8 mouse cellular contexts compared by ENCODE assay signal in genomic region chr11:84069034-84069370, GRCm38 (mm10). TPM values are rescaled to one million over a fixed set of nuclear protein-coding genes. Genes with fewer than 3 reads are reported as not detected.
DNase-seq lines count a peak whose midpoint lies in the region; ATAC-seq and TF ChIP-seq lines count a peak whose summit lies in the region.

Gene Dusp14, minus strand, starts transcription at chr11:84069261.

- peak within 1 kb of the TSS; percentile 82 for H3K27ac ChIP-seq in heart, embryonic 10.5 days
- no peak within 1 kb of the TSS for H3K27ac ChIP-seq in hindbrain, embryonic 14.5 days
- H3K27ac ChIP-seq in small intestine, adult 2 months (ENCODE audit: insufficient read depth, low read depth, low read length), result no peak within 1 kb of the TSS

- intact Hi-C loops in left cerebral cortex, postnatal 36 days (cut with DNase I), result loop anchor here (5.0 kb wide), 1 partner anchor 102 kb away; no protein-coding TSS in a partner anchor

- H3K27me3 ChIP-seq in heart, embryonic 10.5 days (ENCODE audit: insufficient read depth, poor library complexity, severe bottlenecking), result peaks cover 46% of the 10 kb centered on the region
- H3K27me3 ChIP-seq in hindbrain, embryonic 14.5 days (ENCODE audit: control insufficient read depth, insufficient read depth, low read length), result peaks cover 32% of the 10 kb centered on the region
- H3K27me3 ChIP-seq in small intestine, adult 2 months (ENCODE audit: control insufficient read depth, insufficient read depth, low read length), result peaks cover 15% of the 10 kb centered on the region

- H3K4me2 ChIP-seq in hindbrain, embryonic 14.5 days (replicated peaks), result peak within 1 kb of the TSS; percentile 85

- no peaks in the 10 kb centered on the region for H3K36me3 ChIP-seq in heart, embryonic 10.5 days
- H3K36me3 ChIP-seq in hindbrain, embryonic 14.5 days (replicated peaks; ENCODE audit: control insufficient read depth, insufficient read depth), result no peaks in the 10 kb centered on the region
- no peaks in the 10 kb centered on the region for H3K36me3 ChIP-seq in small intestine, adult 2 months (ENCODE audit: control insufficient read depth, insufficient read depth, low read length)

- H3K9ac ChIP-seq in hindbrain, embryonic 14.5 days, result peak within 1 kb of the TSS; percentile 62

- ATAC-seq in hindbrain, embryonic 14.5 days (ENCODE audit: low FRiP score), result no peak
- ATAC-seq in megakaryocyte progenitor cell, adult 5-6 weeks (replicated peaks; ENCODE audit: poor library complexity), result no peak

- H3K4me3 ChIP-seq in heart, embryonic 10.5 days, result peak within 1 kb of the TSS; percentile 79
- peak within 1 kb of the TSS; percentile 63 for H3K4me3 ChIP-seq in hindbrain, embryonic 14.5 days (replicated peaks; ENCODE audit: low read length)
- H3K4me3 ChIP-seq in small intestine, adult 2 months (ENCODE audit: low read depth, low read length), result peak within 1 kb of the TSS; percentile 91

- TF ChIP-seq POLR2A in small intestine, adult 2 months (IDR thresholded peaks at IDR 0.05; ENCODE audit: low read depth, low read length), result no peak

- WGBS in heart, embryonic 10.5 days, result 6% methylated on average over 11 of the region's 11 CpGs
- 14% methylated on average over 11 of the region's 11 CpGs for WGBS in hindbrain, embryonic 14.5 days
- 35% methylated on average over 11 of the region's 11 CpGs for WGBS in small intestine, adult 2 months

- no peak for DNase-seq in heart, embryonic 10.5 days (ENCODE audit: low spot score)
- no peak for DNase-seq in heart, adult 18-20 months
- DNase-seq in 3T3-L1 (ENCODE audit: low read depth, low spot score), result peak; percentile 66
- DNase-seq in adrenal gland, postnatal 36 days, result peak; percentile 36 to 44
- no peak for DNase-seq in hindbrain, embryonic 14.5 days (ENCODE audit: low spot score)
- DNase-seq in left cerebral cortex, postnatal 36 days (ENCODE audit: low spot score in 2 of 2), result peak in 1 of 2 experiments; percentile 65

- peaks cover 40% of the 10 kb centered on the region for H3K4me1 ChIP-seq in heart, embryonic 10.5 days
- peaks cover 10% of the 10 kb centered on the region; the same call in 1 of the 2 replicates for H3K4me1 ChIP-seq in hindbrain, embryonic 14.5 days (replicated peaks; ENCODE audit: control insufficient read depth, insufficient read depth, low read length)
- no peaks in the 10 kb centered on the region for H3K4me1 ChIP-seq in small intestine, adult 2 months (ENCODE audit: control insufficient read depth, insufficient read depth, insufficient read length, low read length)

- no peaks in the 10 kb centered on the region for H3K9me3 ChIP-seq in heart, embryonic 10.5 days
- no peaks in the 10 kb centered on the region for H3K9me3 ChIP-seq in hindbrain, embryonic 14.5 days (ENCODE audit: control insufficient read depth, low read length)

- TF ChIP-seq CTCF in small intestine, adult 2 months (IDR thresholded peaks at IDR 0.05; ENCODE audit: extremely low read depth, insufficient read length, insufficient replicate concordance, low read depth, low read length), result no peak

RNA-seq across cellular contexts. Expression of gene Dusp14, which starts in this region (rescaled TPM):
- 6.0 and 6.9 TPM in 2 replicates for polyA plus RNA-seq in heart, embryonic 10.5 days (2016; fragmentation: Nextera tagmentation; extraction: Ambion mirVana)
- under 1 TPM in 1 of 2 experiments, not detected in 1; 0.44 TPM for total RNA-seq in heart, adult 18-20 months (2021)
- 10 to 100 TPM in 1 of 2 experiments, 1 to 10 TPM in 1; 6.0 to 14.0 TPM for total RNA-seq in adrenal gland, postnatal 36 days (2021)
- polyA plus RNA-seq in hindbrain, embryonic 14.5 days (2014; fragmentation: Nextera tagmentation; extraction: Ambion mirVana), result 11.3 and 13.7 TPM in 2 replicates
- 10 to 100 TPM; 77.9 to 79.3 TPM for total RNA-seq in left cerebral cortex, postnatal 36 days (2021)
- 3.3 and 10.3 TPM in 2 replicates for polyA plus RNA-seq in small intestine, adult 2 months (2012; rRNA removed)
- not detected in 2 replicates for total RNA-seq in megakaryocyte progenitor cell, adult 5-6 weeks (2015)
- total RNA-seq in megakaryocyte progenitor cell, adult 5-6 weeks (2017), result not detected in 2 replicates

Comparison
In these comparisons a context has a peak if more than half of its experiments do, and no peak if none do; other contexts are left out.
1. RNA of gene Dusp14 (total RNA-seq): 77.9 to 79.3 TPM in left cerebral cortex, postnatal 36 days; 6.0 to 14.0 TPM in adrenal gland, postnatal 36 days, 0.44 TPM in heart, adult 18-20 months and not detected in megakaryocyte progenitor cell, adult 5-6 weeks; every median in the first group is over 4 times any median in the second.
2. DNase-seq: peak in 3T3-L1 (single experiment) and adrenal gland, postnatal 36 days (2 of 2); none in heart, embryonic 10.5 days (single experiment), heart, adult 18-20 months (0 of 2) and hindbrain, embryonic 14.5 days (single experiment).
3. Peak in every context shown above with its lines, with median percentiles within 50 percentile points of each other: H3K4me3 ChIP-seq.